Mouse (Mus musculus) left cerebral cortex, adult 11 months (tissue): ENCODE results near the gene Hoxc8.

ENCODE experiments used
- DNase-seq: peaks from one replicate; pipeline ENCODE4 v3.0.0; 2022; ENCODE audit warnings: low spot score

Hoxc8 gene

DNA sequence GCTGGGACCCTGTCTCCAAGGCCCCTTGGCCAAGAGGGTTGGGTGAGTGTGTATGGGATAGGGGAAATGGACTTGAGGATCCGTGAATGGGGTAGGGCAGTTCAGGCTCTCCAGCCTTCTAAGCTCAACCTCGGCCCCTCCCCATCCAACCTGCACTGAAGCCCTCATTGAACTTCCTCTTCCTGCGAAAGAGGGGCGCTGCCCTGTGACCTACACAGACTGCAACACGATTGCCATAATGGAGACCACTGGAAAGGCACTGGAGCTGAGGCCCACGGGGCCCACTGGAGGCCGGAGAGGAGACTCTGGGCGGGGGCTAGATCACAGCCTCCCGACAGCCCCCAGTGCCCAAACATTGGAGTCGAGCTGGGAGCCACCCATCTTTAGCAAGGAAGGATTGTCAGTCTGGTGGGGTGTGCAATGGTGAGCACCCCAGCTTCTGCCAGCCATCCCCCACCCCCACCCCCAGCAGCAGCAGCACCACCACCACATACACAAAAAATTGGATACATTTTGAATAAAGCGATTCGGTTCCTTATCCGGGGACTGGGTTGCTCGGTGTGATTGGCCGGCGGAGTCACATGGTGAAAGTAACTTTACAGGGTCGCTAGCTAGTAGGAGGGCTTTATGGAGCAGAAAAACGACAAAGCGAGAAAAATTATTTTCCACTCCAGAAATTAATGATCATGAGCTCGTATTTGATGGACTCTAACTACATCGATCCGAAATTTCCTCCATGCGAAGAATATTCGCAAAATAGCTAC lies 43.8 kb downstream of the Hoxc8 start:
- no peak for DNase-seq

DNA sequence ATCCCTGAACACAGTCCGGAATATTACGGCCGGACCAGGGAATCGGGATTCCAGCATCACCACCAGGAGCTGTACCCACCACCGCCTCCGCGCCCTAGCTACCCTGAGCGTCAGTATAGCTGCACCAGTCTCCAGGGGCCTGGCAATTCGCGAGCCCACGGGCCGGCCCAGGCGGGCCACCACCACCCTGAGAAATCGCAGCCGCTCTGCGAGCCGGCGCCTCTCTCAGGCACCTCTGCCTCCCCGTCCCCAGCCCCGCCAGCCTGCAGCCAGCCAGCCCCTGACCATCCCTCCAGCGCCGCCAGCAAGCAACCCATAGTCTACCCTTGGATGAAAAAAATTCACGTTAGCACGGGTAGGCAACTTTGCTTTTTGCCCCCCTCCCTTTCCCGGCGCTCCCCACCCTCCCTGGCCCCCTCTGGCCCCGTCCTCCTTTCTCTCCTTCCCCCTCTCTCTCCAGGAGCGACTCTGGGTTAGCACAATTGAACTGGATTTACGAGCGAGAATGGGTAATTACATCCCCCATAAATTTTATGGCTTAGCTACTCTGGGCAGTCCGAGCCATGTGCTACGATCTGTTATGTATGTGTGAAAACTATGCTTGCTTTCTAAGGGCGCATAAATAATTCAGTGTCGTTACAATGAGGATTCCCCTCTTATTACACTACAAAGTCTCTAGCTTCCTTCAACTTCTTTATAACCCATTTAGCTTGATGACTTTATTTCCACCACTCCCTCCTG lies 44.6 kb downstream of the Hoxc8 start:
- no peak for DNase-seq

DNA sequence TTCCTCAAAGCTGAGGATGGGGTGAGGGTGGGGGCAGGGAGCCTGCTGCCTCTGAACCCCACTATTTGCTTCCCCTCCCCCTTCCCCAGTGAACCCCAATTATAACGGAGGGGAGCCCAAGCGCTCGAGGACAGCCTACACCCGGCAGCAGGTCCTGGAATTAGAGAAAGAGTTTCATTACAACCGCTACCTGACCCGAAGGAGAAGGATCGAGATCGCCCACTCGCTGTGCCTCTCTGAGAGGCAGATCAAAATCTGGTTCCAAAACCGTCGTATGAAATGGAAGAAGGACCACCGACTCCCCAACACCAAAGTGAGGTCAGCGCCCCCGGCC lies 45.1 kb downstream of the Hoxc8 start:
- no peak for DNase-seq

DNA sequence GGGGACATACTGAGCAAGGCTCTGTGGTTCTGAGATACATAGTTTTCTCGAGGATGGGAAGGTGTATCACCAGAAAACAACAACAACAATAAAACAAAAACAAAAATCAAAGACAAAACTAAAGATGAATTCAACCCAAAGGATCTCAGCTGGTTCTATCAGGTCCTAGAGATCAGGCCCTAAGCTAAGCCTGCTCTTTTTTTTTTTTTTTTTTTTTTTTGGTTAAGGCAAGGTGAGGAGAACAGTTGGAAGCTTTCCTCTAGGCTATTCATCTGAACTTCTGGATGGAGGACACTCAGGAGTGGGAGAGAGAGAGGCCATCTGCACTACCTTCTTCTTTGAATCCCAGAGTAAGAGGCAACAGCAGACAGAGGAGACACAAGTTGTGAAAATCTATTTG lies 47.2 kb downstream of the Hoxc8 start:
- DNase-seq, result no peak

DNA sequence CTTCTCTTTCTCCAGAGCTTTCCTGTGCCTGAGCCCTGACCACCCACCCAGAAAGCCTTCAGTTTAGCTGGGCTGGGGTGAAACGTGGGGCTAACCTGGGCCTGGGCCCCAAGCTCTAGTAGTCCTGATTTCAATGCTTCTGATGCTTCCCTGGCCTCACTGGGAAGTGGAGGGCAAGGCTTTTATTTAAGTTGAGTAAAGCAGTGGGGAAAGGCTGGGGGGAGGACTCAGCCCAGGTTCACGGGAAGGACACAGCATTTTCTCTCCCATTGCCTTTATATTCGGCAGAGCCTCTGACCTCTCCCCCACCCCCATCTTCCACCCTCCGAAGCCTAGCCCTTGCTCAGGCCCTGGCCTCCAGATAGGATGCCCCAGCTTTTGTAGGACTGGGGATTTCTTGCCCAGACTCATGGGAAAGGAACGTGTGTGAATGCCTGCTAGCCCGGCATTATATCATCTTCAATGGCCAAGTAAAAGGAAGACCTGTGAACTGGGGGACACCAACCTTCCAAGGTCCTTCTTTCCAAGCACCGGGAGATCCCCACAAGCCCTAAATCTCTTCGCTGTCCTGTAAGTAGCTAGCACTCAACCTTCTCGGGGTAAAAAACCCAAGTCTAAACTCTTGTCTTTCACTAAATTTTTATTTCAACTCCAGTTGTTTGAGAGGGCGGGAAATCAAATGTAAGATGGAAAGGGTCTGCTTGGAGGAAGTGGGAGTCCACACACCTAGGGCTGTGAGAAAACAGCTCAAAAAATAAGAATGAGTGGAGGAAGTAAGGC lies 48.5 kb downstream of the Hoxc8 start:
- no peak for DNase-seq

- DNase-seq, result no peak
These were observed 49.2 kb downstream of the Hoxc8 start for GRCm38 (mm10) chr15:103039609-103040008.

GRCm38 (mm10) chr15:103040601-103041000 lies 50.2 kb downstream of the Hoxc8 start:
- no peak for DNase-seq

- no peak for DNase-seq
These were observed 51.2 kb downstream of the Hoxc8 start for GRCm38 (mm10) chr15:103041613-103042012.

- DNase-seq, result no peak
These were observed 51.8 kb downstream of the Hoxc8 start for GRCm38 (mm10) chr15:103042209-103042608.
